Mouse (Mus musculus) stomach, postnatal 0 days (tissue): ENCODE data around the gene Zfp874a. TPM values are rescaled to one million over a fixed set of nuclear protein-coding genes. Genes with fewer than 3 reads are reported as not detected.
"Not testable (repeated sequence)": the region's sequence is repeated elsewhere in the genome, so short reads cannot be mapped to it uniquely, and the experiment has no call there.

Experiments
- ATAC-seq: fragments of 200-750 bp; cut with Nextera tagmentation; 2 replicates; pipeline ENCODE4 v1.8.0; 2017; ENCODE audit not compliant: low FRiP score, low TSS enrichment
- DNase-seq: peaks from one replicate; pipeline ENCODE4 v3.0.0-alpha.2; 2016; ENCODE audit warnings: low spot score
- H3K27ac ChIP-seq: fragments of 300-500 bp; sonication (generic); replicated peaks from 2 replicates; pipeline ENCODE4 v1.5.1; 2014; ENCODE audit warnings: mild to moderate bottlenecking, control low read depth
- H3K27me3 ChIP-seq: fragments of 300-500 bp; sonication (generic); 2 replicates; pipeline ENCODE4 v1.6.1; 2014; ENCODE audit warnings: low read length; ENCODE audit not compliant: control insufficient read depth, insufficient read depth
- H3K36me3 ChIP-seq: fragments of 300-500 bp; sonication (generic); 2 replicates; pipeline ENCODE4 v1.6.1; 2014; ENCODE audit warnings: low read length, mixed read lengths; ENCODE audit not compliant: control insufficient read depth, insufficient read depth
- H3K4me1 ChIP-seq: fragments of 300-500 bp; sonication (generic); replicated peaks from 2 replicates; pipeline ENCODE4 v1.6.1; 2014; ENCODE audit warnings: antibody characterized with exemption; ENCODE audit not compliant: control insufficient read depth, insufficient read depth
- H3K4me2 ChIP-seq: fragments of 300-500 bp; sonication (generic); replicated peaks from 2 replicates; pipeline ENCODE4 v1.6.1; 2014; ENCODE audit warnings: low read depth, mild to moderate bottlenecking, control low read depth, moderate library complexity
- H3K4me3 ChIP-seq: fragments of 300-500 bp; sonication (generic); 2 replicates; pipeline ENCODE4 v1.5.1; 2014; ENCODE audit warnings: low read depth, low read length, control low read depth
- H3K9ac ChIP-seq: fragments of 300-500 bp; sonication (generic); 2 replicates; pipeline ENCODE4 v1.6.1; 2014; ENCODE audit warnings: mild to moderate bottlenecking, low read length, control low read depth, mixed read lengths
- H3K9me3 ChIP-seq: fragments of 300-500 bp; sonication (generic); 2 replicates; pipeline ENCODE4 v1.6.1; 2016; ENCODE audit warnings: low read length; ENCODE audit not compliant: control insufficient read depth
- CTCF ChIP-seq: IDR thresholded peaks from 2 replicates; pipeline ENCODE4 v1.5.1; 2016; ENCODE audit warnings: antibody characterized with exemption, low read depth, mild to moderate bottlenecking, moderate library complexity
- EP300 ChIP-seq: optimal IDR thresholded peaks from 2 replicates; pipeline ENCODE3; 2016; ENCODE audit warnings: antibody characterized with exemption
- WGBS: fragments of 180-500 bp; shearing (Covaris S2); extraction: QIAGEN DNeasy Blood & Tissue Kit; methylation state at CpG from one replicate; pipeline ENCODE4 v1.1.7; 2014; 5-methylcytosine and 5-hydroxymethylcytosine counted together
- polyA plus RNA-seq: library from polyadenylated mRNA; unstranded; fragments of >200 nt; fragmentation: Nextera tagmentation; extraction: Ambion mirVana; gene quantifications from 2 replicates; pipeline ENCODE4 v1.2.1, GENCODE M21; 2015

Zfp874a gene
- polyA plus RNA-seq, 1 experiment from 2014 or later, result 4.6 TPM

- Histone ChIP-seq H3K27me3 (no peaks in the 10 kb centered on the region), H3K9ac (no peak overlapping the region), H3K36me3 (no peaks in the 10 kb centered on the region), H3K27ac (no peak overlapping the region), H3K4me3 (no peak overlapping the region), H3K4me1 (no peaks in the 10 kb centered on the region), H3K9me3 (no peaks in the 10 kb centered on the region), H3K4me2 (no peak overlapping the region)
- 74% methylated on average over 3 of the region's 3 CpGs for WGBS
- TF ChIP-seq EP300 (no peak), CTCF (no peak)
- no peak for DNase-seq
- ATAC-seq, result no peak
These were observed 23.3 kb downstream of the Zfp874a start for GRCm38 (mm10) chr13:67428116-67428515.

DNA sequence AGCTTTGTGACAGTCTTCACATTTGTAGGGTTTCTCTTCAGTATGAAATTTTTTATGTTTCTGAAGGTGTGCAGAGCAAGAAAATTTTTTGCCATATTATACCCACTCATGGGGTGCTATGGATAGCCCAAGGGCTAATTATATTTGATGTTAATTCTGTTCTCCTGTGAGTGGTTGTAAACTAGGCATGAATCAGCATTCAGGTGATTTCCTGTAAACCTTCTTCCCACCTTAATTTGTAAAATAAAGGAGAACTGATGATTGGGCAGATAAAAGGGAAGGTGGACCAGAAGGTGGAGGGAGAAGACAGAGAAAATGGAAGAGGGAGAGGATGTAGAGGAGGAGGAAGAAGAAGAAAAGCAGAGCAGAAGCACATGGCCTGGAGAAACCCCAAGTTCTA, 25.7 kb downstream of the Zfp874a start:
- H3K4me1 ChIP-seq, H3K27me3 ChIP-seq, H3K4me2 ChIP-seq, H3K4me3 ChIP-seq, H3K9me3 ChIP-seq, H3K9ac ChIP-seq, H3K27ac ChIP-seq, ATAC-seq, H3K36me3 ChIP-seq, DNase-seq: not testable (repeated sequence)

DNA sequence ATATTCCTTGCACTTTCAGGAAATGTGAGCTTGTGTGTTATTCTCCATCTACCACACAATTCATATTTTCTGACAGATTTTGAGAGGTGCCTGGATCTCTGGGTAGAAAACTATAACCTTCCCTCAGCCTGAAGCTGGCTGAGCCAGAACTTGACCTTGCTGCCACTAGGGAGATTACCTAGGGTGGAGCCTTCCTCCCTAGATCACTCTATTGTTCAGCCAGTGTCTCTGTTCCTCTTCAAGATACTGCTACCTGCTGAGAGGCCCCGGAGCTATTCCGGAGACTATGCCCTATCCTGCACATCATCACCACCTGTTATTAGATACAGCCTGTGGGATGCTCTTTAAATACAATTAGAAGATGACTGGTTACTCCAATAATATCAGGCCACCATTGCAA, 28.9 kb downstream of the Zfp874a start:
- H3K27me3 ChIP-seq, H3K9ac ChIP-seq, ATAC-seq: not testable (repeated sequence)

GRCm38 (mm10) chr13:67421207-67421857, 30.1 kb downstream of the Zfp874a start, which contains the start of gene Zfp459:
Gene Zfp459, minus strand, starts transcription at chr13:67421418.
- H3K27ac ChIP-seq, result peak within 1 kb of the TSS; percentile 45; the same call in 1 of the 2 replicates
- peak within 1 kb of the TSS; percentile 51 for H3K9ac ChIP-seq
- H3K36me3 ChIP-seq, result no peaks in the 10 kb centered on the region
- H3K27me3 ChIP-seq, result no peaks in the 10 kb centered on the region
- H3K4me1 ChIP-seq, result no peaks in the 10 kb centered on the region
- WGBS, result 1% methylated on average over 22 of the region's 22 CpGs
- ATAC-seq (peak; percentile 92), DNase-seq (peak; percentile 76)
- no peak for TF ChIP-seq EP300
- no peak for TF ChIP-seq CTCF
- no peaks in the 10 kb centered on the region for H3K9me3 ChIP-seq
- H3K4me3 ChIP-seq, result peak within 1 kb of the TSS; percentile 54
- peak within 1 kb of the TSS; percentile 71 for H3K4me2 ChIP-seq

More for the DNA sequence above, 28.9 kb downstream of the Zfp874a start:
- H3K9me3 ChIP-seq, H3K4me1 ChIP-seq, H3K27ac ChIP-seq, H3K4me2 ChIP-seq, H3K36me3 ChIP-seq, DNase-seq, H3K4me3 ChIP-seq: not testable (repeated sequence)
- WGBS, result 81% methylated on average over 2 of the region's 2 CpGs

DNA sequence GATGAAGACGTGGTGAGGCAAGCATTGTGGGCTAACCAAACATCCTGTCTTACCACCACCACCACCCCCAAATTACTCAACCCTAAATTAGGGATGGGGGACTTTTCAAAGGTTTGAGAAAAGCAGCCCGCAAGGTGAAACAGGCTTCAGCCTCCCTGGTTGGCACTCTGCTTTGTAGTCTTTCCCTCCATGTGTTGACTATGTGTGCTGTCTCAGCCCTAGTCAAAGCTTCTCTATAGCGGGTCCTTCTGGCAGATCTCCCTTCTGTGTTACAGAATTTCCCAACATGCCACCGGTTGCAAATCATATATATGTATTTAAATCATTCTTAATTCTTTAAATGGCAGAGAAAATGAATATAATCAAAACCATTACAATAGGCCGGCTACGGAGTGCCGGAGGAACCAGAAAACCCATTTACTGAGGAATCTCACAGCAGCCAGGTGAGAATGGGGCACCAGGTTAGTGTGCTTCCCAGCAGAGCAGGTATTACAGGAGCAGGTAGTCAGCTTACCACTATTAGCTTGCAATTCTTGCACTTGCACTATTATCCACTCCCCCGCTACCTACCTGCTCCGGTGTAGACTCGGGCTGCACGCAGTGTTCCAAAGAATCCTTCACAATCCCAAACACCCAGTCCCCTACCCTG, 30.7 kb downstream of the Zfp874a start:
- ATAC-seq, result peak; percentile 70
- Histone ChIP-seq H3K36me3 (no peaks in the 10 kb centered on the region), H3K4me1 (no peaks in the 10 kb centered on the region), H3K9me3 (no peaks in the 10 kb centered on the region), H3K4me2 (peak overlapping the region; percentile 71), H3K27me3 (no peaks in the 10 kb centered on the region), H3K9ac (peak overlapping the region; percentile 51), H3K27ac (peak overlapping the region; percentile 45; the same call in 1 of the 2 replicates), H3K4me3 (peak overlapping the region; percentile 54)
- no peak for DNase-seq
- 24% methylated on average over 11 of the region's 11 CpGs for WGBS
- no peak for TF ChIP-seq CTCF
- TF ChIP-seq EP300, result no peak

DNA sequence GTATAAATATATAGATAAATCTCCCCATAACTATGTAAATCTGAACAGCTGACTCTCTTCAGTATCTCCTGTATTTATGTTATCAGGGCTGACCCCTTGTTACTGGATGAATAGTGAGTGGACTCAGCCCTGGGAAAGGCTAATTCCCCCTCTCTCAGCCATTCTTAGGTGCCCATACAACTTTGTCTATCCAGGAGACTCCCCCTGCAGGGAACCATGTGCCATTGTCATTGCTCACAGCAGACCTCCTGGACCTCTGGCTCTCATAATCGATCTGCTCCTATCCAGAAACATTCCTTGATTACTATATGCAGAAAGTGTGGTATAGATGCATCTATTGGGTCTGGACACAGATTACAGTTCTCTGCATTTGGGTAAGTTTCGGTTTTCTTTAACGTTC, 34.6 kb downstream of the Zfp874a start:
- no peak overlapping the region for H3K4me3 ChIP-seq
- no peaks in the 10 kb centered on the region for H3K4me1 ChIP-seq
- no peak for ATAC-seq
- DNase-seq, result no peak
- H3K27ac ChIP-seq, result no peak overlapping the region
- H3K9me3 ChIP-seq, result no peaks in the 10 kb centered on the region
- TF ChIP-seq EP300 (no peak), CTCF (peak; percentile 26)
- H3K36me3 ChIP-seq, result no peaks in the 10 kb centered on the region
- no peaks in the 10 kb centered on the region for H3K27me3 ChIP-seq
- no peak overlapping the region for H3K4me2 ChIP-seq
- 85% methylated on average over 3 of the region's 3 CpGs for WGBS
- H3K9ac ChIP-seq, result no peak overlapping the region
